ENCODE assay signal across 23 mouse cellular contexts in the genomic region with DNA sequence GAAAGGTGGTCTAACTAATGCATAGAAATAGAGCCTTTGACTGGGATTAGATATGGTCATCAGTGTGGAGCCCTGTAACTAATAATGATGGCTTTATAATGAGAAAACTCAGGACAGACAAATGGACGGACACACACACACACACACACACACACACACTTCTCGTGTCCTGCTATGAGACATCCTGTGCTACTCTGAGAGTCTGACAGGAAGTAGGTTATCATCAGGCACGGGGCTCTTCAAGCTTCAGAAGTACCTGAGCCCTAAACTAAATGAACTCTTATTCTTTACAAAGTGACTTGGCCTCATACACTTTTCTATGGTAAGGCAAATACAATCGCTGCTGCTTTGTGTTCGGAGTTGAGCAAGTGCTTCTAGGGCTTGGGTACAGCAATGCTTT.
"Had no signal": no experiment of that assay in that cellular context is flagged by ENCODE, and none has a peak within 500 bp of the region (broad histone marks: within the 10 kb centered on the region; RNA-seq: fewer than 3 reads in every experiment).

No protein-coding gene starts in this region.

- H3K9ac ChIP-seq: heart, embryonic 12.5 days; hindbrain, embryonic 12.5 days; hindbrain, embryonic 14.5 days; intestine, embryonic 15.5 days; limb, embryonic 13.5 days; limb, embryonic 15.5 days; liver, embryonic 12.5 days; liver, embryonic 14.5 days had no signal

- H3K4me3 ChIP-seq: heart, embryonic 10.5 days; heart, embryonic 12.5 days; hindbrain, embryonic 10.5 days; hindbrain, embryonic 12.5 days; intestine, embryonic 15.5 days; limb, embryonic 13.5 days; limb, embryonic 15.5 days; liver, embryonic 12.5 days had no signal

- ATAC-seq: hindbrain, embryonic 16.5 days; intestine, embryonic 15.5 days; intestine, postnatal 0 days; liver, embryonic 12.5 days had no signal

- H3K9me3 ChIP-seq: heart, embryonic 10.5 days; heart, embryonic 12.5 days; hindbrain, embryonic 10.5 days; hindbrain, embryonic 12.5 days; intestine, embryonic 15.5 days; limb, embryonic 13.5 days; limb, embryonic 15.5 days; liver, embryonic 12.5 days had no signal

- H3K36me3 ChIP-seq: heart, embryonic 10.5 days; heart, embryonic 12.5 days; hindbrain, embryonic 10.5 days; hindbrain, embryonic 12.5 days; intestine, embryonic 15.5 days; limb, embryonic 13.5 days; limb, embryonic 15.5 days; liver, embryonic 12.5 days had no signal

- H3K4me2 ChIP-seq: heart, embryonic 12.5 days; hindbrain, embryonic 12.5 days; hindbrain, embryonic 14.5 days; intestine, embryonic 15.5 days; limb, embryonic 13.5 days; limb, embryonic 15.5 days; liver, embryonic 12.5 days had no signal

- H3K4me1 ChIP-seq: heart, embryonic 10.5 days; hindbrain, embryonic 10.5 days; hindbrain, embryonic 12.5 days; intestine, embryonic 15.5 days; limb, embryonic 13.5 days; limb, embryonic 15.5 days; liver, embryonic 12.5 days had no signal

- H3K27ac ChIP-seq: heart, embryonic 10.5 days; hindbrain, embryonic 10.5 days; hindbrain, embryonic 12.5 days; hindbrain, embryonic 14.5 days; intestine, embryonic 15.5 days; limb, embryonic 13.5 days; limb, embryonic 15.5 days; liver, embryonic 12.5 days; liver, embryonic 14.5 days had no signal

- DNase-seq: gastrocnemius, postnatal 14 days; heart, adult 18-20 months; heart, postnatal 10 days; heart, postnatal 4 days; kidney, adult 18-20 months; kidney, adult 8-10 months; kidney, postnatal 10 days; kidney, postnatal 4 days; layer of hippocampus, adult 9-11 months; layer of hippocampus, postnatal 36 days; left cerebral cortex, postnatal 4 days had no signal

- H3K27me3 ChIP-seq: heart, embryonic 12.5 days; hindbrain, embryonic 12.5 days; intestine, embryonic 15.5 days; limb, embryonic 13.5 days; limb, embryonic 15.5 days; liver, embryonic 12.5 days had no signal
